Mouse (Mus musculus) ES-E14 (cell line): ENCODE measurements around the gene Sftpd.

ENCODE experiments used
- CHD2 ChIP-seq: IDR thresholded peaks from 2 replicates; pipeline ENCODE4 v1.6.1; 2014; ENCODE audit warnings: mild to moderate bottlenecking, low read depth, low read length, inconsistent platforms
- HCFC1 ChIP-seq: IDR thresholded peaks from 2 replicates; pipeline ENCODE4 v1.6.1; 2012; ENCODE audit warnings: low read length, inconsistent platforms, borderline replicate concordance; ENCODE audit not compliant: insufficient read depth
- MAFK ChIP-seq: IDR thresholded peaks from 2 replicates; pipeline ENCODE4 v1.6.1; 2014; ENCODE audit warnings: mild to moderate bottlenecking, low read depth, low read length, inconsistent platforms; ENCODE audit not compliant: insufficient read depth
- ZC3H11A ChIP-seq: IDR thresholded peaks from 2 replicates; pipeline ENCODE4 v1.6.1; 2012; ENCODE audit warnings: low read depth, mild to moderate bottlenecking, inconsistent platforms, low read length, borderline replicate concordance
- ZNF384 ChIP-seq: IDR thresholded peaks from 2 replicates; pipeline ENCODE4 v1.6.1; 2012; ENCODE audit warnings: low read depth, low read length, inconsistent platforms

GRCm38 (mm10) chr14:41147356-41147755, 37.6 kb downstream of the Sftpd start:
- TF ChIP-seq ZC3H11A = no peak
- TF ChIP-seq MAFK = no peak
- TF ChIP-seq ZNF384 = no peak
- TF ChIP-seq HCFC1 = no peak
- TF ChIP-seq CHD2 = no peak
